Mouse (Mus musculus): ENCODE results near the gene Plcxd2.

The Plcxd2 gene

DNA sequence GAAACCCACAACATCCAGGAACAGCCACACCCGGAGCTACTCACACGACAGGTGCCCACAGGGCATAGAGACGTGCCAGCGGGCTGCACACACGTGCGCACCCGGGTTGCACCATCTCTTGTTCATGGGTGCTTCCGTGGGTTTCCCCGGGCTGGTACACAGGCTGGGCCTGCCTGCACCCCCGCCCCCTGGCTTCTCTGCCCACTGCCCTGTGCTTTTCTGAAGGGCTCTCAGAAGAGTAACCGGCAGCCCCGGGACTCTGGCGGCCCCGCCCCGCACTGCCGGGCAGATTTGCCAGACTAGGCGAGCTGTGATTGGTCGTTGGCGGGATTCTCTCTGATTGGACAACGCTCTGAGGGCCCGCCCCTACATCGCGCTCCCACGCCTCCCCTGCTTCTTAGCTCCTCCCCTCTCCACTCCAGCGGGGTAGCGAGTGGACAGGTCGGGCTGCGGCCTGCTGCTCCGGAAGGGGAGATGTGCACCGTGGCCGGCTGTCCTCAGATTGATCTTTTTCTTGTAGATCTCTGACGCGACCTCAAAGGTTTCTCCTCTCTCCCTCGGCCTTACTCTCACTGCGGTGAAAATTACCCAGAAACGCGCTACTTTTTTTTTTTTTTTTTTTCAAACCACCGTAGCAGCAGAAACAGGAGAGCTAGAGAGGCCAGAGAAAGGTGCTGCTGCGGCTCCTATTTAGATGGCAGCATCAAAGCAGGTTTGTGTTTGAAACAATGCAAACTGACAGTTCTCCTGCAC, at the start of gene Plcxd2:
Gene Plcxd2 (minus strand): TSS at position 66 of the 753 bp plus-strand sequence.
- DNase-seq (ENCODE audit: low read depth, low spot score) = peak; percentile 98

DNA sequence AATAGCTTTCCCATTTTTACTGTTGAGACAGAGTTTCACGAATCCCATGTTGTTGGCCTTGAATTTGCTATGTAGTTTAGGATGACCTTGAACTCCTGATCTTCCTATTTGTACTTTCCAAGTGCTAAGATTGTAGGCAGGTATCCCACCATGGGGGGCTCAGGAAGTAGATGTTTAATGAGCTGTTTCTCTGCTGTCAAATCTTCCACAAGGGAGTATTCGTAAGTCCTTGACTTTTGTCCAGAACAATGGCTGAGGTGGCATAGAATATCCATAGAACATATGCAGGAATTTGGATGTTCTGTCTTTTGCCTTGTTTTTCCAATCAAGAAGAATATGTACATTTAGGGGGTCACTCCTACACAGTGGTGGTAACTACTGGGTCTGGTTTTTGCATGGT, 36.9 kb upstream of the Plcxd2 start:
- DNase-seq (ENCODE audit: low read depth, low spot score) = no peak

DNA sequence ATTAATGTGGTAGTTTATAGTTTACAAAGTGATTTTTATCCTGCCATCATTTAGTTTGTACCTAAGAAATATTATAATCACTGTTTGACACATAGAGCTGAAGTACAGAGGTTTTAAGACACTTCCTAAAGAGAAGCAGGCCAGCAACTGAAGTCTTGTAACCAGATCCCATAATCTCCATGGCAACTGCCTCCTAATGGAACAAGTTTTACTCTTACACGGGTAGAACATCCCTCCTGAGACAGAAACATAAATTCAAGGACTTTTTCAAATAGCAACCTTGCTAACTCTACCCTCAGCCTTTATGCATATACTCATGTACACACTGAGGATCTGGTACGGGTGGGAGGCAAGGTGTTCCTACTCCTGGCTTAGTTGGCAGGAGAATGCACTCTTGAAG, 26.2 kb upstream of the Plcxd2 start:
- no peak for DNase-seq (ENCODE audit: low read depth, low spot score)

DNA sequence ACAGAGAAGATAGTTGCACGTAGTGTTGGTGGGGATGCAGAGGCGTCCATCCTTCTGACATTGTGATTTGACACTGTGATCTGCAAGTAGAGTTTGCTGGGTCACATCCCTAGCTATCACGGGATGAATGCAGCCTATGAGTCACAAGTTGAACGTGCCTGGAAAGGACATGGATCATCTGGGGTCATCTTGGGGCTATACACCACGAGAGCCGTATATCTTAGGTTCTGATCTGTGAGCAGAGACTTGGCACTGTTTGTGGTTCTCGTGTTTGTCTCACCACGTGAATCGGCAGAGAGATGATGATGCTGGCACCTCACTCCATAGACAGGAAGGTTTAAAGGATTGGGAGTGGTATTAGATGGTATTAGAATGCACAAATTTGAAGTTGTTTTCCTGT, 23.9 kb upstream of the Plcxd2 start:
- DNase-seq (ENCODE audit: low read depth, low spot score) = peak; percentile 65

DNA sequence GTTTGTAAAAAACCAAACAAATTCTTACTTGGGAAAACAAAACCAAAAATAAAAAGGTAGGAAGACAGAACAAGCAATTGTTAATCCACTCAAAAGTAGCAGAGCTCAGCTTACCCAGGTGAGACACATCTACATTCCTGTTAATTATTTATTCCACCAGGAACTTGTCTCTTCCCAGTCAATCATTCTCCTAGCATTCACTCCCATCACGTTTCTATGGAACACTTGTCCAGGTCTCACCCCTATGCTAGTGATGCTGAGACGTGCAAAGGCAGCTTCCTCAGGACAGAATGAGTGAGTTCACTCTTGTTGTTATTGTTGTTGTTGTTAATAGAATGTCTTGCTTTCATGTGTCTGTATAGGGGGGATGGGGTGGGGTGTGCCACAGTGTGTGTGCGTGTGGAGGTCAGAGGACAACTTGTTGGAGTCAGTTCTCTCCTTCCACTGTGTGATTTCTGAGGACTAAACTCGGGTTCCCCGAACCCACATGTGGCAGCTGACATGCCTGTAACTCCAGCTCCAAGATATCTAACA, 13.0 kb upstream of the Plcxd2 start:
- DNase-seq (ENCODE audit: low read depth, low spot score) = no peak

DNA sequence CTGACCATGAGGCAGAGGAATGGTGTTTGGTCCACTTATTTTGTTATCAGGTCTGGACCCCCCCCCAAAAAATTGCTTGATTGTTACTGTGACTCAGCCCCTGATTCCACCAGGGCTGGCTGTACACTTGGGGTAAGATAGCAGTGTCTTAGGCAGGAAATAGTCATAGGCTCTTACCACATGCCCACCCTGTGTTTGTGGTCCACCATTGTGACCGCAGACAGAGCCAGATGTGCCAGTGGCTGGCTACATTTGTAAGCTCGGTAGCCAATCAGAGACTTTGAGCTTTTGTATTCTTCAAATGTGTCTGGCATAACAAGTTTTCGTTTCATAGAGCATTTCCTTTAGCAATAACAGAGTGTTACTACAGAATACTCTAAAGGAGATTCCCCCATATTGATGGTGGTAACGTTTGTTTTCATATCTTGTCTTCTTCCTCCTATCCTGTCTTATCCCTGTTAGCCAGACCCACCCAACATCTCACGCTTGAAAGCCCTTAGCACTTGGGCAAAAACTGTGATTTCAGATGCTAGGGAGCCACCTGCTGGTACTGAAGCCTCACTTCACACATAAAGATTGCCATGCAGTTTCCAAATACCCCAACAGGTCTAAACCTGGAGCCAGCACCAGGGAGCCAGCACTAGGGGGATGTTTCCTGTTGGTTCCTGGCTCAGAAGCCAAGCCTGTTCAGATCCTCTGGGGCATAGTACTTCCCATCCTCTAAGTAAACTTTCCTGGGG, 12.3 kb upstream of the Plcxd2 start:
- peak; percentile 92 for DNase-seq (ENCODE audit: low read depth, low spot score)

DNA sequence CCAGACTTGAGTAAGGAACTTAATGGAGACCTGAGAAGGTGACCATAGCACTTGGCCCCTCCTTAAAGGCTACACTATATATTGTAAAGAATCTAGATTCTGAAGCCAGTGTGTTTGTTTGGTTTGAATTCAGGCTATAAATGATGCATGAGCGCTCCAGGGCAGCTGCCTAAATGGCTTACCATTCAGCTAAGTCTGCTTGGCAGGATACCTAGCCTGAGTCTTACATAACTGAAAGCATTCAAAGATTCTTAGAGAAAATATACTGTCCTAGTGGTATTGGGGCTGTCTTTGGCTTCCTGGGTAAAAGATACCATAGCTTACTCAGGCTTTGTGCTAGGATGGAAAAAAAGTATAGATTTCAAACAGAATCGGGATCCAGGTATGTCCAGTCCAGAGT, 11.3 kb upstream of the Plcxd2 start:
- no peak for DNase-seq (ENCODE audit: low read depth, low spot score)

DNA sequence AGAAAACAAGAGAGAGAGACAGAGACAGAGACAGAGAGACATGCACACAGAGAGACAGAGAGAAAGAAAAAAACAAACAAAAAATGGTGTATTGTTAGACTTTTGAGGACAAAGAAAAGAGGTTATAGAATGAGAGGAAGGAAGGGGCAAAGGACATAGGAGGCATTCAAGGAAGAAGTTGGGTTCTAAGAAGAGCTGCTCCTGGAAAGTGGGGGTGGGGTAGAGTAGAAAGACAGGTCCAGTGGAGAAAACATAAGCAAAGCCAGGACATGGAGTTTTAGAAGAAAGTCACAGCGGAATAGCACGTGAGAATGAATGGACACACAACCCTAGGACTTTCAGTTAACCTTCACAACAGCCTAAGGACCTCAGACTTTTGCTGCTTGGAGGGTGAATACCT, 10.4 kb upstream of the Plcxd2 start:
- DNase-seq (ENCODE audit: low read depth, low spot score) = no peak

DNA sequence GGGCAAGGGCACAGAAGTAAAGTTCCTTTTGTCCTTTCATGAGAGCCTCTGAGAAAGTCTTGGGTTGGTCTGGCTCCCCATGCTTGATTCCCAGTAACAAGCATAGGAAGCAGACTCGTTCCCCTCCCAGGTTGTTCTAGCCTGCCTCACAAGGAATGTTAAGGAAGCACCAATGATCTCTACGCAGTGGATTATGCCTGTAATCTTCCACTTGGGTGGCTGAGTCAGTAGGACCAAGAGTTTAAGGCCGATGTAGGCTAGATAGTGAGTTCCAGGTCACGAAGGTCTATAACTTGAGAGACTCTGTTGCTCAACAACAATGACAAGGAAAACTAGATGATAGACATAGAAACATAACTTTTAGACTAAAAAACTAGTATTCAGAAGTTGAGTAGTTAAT, 9.8 kb upstream of the Plcxd2 start:
- DNase-seq (ENCODE audit: low read depth, low spot score) = no peak

DNA sequence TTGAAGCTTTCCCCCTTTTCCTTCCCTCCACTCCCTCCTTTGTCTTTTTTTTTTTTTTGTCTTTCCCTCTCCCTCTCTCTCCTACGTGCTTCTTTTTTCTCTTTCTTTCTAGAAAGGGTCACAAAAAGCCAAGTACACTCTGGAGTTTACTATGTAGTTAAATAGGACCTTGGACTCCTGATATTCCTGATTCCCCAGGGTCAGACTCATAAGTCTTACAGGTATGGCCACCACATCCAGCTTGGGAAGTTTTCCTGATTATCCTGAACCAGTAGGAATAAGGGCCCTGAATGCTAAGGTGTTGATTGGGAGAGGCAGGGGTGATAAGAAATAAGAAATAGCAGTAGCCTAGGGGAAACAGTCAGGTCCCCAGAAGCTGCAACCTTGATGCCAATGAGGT, 9.3 kb upstream of the Plcxd2 start:
- no peak for DNase-seq (ENCODE audit: low read depth, low spot score)

DNA sequence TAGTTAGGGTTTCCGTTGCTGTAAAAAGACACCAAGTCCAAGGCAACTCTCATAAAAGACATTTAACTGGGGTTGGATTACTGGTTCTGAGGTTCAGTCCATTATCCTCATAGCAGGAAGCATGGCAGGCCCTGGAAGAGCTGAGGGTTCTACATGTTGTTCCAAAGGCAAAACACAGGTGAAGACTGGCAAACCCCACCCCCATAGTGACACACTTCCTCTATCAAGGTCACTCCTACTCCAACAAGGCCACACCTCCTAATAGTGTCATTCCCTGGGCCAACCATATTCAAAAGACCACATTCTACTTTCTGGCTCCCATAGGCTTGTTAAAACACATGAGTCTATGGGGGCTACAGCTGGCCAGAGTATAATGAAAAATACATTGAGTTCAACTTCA, 1.7 kb upstream of the Plcxd2 start:
- DNase-seq (ENCODE audit: low read depth, low spot score) = no peak

DNA sequence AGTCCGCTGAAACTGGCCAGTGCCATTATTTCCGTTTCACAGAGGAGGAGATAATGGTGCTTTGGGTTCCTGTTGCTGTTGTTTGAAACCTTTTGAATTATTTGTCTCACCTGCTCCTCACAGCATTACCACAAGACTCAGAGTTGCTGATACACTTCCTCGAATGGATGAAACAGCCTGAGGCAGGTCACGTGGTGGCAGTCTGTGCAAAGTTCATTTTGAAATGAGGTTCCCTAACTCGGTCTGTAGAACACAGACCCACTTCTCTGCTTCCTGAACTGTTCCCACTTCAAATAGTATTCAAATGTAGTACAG, 845 bp upstream of the Plcxd2 start:
- DNase-seq (ENCODE audit: low read depth, low spot score) = peak; percentile 53

DNA sequence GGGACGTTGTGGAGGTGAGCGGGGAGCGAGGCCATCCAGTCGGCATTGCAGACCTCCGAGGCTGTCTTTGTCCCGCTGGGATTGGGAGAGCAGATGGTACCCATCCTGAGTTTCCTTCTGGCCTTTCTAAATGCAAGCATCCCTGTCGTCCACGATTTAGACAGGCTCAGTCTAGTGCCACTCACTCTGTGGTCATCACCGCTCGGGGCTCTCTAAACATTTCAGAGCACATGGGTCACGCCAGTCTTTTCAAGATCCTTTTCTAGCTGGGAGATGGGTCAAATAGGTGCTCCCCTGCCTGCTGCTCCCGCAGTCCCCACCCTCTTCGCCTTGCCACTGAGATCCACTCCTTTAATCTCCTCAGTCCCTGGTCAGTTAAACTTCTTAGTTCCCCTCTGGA, 301 bp downstream of the Plcxd2 start:
- DNase-seq (ENCODE audit: low read depth, low spot score) = peak; percentile 58

DNA sequence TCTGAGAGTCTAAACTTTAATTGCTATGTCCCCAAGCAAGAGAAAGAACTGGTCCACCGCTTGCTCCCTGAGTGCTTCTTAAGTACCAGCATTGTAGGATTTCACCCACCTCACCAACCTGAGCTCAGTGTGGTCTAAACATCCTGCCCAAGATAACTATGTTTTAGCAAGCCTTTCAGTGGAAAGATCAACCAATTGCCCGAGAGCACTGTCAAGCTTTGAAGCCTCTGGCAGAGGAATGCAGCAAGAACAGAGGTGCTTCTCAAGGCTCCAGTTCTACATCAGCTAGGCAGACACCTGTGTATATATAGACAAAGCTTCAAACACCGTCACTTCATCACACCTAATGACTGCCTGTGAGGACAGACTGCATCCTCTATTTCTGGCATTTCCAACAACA, 1.3 kb downstream of the Plcxd2 start:
- peak; percentile 37 for DNase-seq (ENCODE audit: low read depth, low spot score)

DNA sequence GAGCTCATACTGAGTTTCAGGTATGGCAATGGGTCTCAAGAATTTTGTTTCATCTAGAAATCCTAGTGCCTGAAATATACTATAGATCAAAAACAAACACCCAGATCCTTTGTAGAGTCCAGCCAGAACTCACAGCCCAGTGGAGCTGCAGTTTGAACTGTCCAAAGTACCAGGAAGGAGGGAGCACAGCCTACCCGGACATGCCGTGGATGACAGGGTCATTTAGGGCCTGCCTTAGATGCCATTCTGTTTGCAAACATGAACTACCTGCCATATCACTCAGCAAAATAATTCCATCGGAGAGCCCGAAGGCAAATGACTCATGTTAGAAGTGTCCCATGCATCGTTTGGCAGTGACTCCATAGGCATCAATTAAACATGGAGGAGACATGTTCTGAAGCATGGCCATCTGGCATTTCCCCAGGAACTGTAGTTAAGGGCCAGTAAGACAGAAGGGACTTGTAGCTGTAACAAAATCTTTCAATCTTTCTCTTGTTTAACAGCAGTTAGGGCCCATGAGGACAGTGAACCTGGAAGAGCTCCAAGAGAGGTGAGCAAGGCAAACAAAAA, 1.9 kb downstream of the Plcxd2 start:
- DNase-seq (ENCODE audit: low read depth, low spot score) = peak; percentile 94

DNA sequence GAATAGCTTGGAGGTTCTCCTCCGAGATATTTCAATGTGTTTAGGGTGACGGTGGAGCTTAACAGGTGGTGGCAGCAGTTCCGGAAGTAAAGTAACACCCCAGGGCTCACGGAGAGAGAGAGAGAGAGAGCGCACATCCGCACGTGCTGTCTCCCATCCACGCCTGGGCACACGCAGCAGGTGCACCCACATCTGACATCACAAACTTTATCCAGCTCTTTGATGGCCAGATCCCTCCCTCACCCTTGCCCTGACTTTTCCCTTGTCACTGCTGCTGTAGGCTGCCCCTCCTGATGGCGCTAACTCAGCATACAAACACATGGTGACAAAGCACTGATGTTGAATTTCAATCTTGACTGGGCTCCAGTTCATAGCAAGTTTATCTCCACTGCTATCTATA, 3.8 kb downstream of the Plcxd2 start:
- no peak for DNase-seq (ENCODE audit: low read depth, low spot score)

DNA sequence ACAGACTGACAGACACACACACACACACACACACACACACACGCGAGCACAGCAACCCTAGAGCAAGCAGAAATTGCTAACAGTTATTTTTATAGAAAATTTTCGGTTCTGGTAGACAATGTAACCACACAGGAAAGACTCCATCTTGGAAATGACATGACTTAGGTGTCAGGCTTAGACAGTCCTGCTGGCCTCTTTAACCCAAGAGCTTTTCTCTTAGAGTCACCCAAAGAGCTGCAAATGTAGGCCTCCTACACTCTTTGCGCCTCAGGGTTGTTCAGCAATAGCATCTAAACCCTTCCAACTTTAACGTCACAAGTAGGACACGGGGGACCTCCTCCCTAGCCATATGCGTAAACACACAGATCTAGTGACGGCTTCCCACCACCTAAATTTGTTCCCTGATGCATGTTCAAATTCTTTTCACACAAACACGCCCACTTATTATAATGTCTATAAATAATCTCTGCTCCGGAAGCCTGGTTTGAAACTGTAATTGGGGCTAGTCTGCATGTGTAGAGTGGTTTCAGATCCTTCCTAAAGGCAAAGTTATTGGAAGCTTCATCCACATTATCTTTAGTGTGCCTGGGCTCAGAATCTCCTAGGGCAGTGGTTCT, 8.4 kb downstream of the Plcxd2 start:
- DNase-seq (ENCODE audit: low read depth, low spot score) = no peak

DNA sequence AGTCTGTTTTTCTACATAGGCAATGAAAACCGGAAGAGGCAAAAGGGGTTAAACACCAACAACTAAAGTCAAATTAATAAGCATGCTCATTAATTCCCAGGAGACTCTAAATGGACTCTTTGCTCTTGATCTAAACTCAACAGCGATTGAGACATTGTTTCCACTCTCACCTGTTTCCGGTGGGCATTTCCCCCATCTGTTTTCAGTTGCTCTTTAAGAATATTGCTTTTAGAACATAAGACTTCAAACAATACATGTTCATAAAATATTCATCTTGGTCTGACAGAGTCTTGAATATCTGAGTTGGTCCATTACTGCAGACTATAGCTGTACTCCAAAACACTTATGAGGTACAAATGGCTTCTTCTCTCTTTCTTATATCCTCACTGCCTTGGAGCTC, 9.0 kb downstream of the Plcxd2 start:
- no peak for DNase-seq (ENCODE audit: low read depth, low spot score)

DNA sequence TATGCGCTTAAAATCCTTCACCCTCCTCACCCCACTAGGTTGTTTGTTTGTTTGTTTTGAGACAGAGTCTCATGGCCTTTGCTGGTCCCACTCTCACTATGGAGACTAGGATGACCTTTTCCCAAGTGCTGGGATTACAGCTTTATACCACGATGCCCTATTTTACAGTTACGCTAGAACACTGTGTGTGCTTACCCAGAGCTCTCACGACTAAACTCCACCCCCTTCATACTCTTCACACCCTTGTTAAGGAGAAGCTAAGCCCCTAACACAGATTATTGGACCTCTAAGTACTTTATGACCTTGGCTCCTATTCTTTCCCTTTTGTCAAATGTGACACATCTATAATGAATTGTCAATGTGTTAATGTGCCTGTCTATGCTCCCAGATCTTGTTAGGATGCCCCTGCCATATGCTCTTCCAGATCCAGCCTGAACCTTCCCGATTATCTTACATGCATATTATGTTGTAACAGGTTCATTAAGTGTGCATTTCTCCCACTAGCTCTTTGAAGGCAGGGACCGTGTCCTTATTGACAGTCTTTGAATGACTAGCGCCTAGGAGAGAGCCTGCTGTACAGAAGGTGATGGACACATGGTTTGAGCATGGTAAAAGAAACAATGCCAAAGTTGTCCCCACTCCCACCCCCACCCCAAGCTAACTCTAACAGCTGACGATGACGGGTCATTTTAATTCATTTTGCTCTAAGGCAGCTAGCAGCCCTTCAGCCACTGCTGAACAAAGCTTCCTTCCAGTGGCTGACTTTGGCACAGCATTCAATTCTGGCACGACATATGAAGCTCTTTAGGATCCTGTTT, 10.4 kb downstream of the Plcxd2 start:
- DNase-seq (ENCODE audit: low read depth, low spot score) = no peak

DNA sequence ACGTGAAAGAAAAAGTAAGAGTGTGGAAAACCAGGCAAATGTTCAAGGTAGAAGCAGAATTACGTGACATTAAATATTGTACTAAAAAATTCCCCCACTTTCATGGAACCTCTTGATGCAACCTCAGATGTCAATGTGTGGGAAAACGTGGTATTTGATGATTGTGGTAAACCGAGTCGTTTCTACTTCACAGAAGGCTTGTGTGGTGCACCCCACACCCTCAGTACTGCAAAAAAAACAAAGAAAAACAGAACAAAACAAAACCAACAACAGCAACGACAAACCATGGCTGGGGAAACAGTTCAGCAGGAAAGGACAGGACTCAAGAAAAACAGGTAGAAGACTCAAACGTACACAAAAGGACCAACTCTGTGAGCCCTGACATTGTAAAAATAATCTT, 11.8 kb downstream of the Plcxd2 start:
- no peak for DNase-seq (ENCODE audit: low read depth, low spot score)

DNA sequence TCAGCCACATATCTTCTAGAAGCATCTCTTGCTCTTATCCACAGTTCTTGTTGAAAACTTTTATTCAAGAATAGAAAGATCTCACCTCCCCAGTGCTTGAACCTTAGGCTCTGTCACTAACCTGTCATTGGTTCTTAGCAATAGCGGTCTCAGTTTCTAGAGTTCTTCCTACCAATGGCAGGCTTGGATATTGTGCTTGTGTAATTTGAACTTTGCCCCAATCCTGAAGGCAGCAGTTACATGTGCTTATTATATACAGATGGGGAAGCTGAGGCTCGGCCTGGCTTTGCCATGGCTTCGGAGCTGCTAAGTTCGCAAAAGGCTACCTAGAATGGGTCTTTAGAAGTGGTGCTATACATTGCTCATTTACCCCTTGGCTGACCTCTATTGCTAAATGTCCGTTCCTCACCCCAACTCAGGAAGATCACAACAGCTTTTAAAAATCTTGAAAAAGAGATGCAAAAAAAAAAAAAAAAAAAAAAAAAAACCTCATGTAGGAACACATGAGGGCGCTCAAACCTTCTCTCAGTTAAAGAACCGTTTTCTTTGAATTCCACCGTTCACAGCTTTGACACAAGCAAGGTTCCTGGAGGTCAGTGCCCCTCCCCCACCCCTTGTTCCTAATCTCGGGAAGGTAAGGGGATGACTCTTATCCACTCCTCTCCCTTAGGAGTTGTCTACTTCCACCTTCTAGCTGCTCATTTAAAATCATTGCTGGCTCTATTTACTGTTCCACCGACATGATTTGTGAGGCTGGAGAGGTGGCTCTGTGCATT, 18.9 kb downstream of the Plcxd2 start:
- DNase-seq (ENCODE audit: low read depth, low spot score) = peak; percentile 48
